Mouse (Mus musculus): ENCODE results near the gene Dcaf4. TPM values are rescaled to one million over a fixed set of nuclear protein-coding genes. Genes with fewer than 3 reads are reported as not detected.

Gene Dcaf4
- polyA plus RNA-seq, 1 experiment from 2014 or later = 49.2 TPM

Other genes starting within 250 kb of the Dcaf4 start
- 22.7 and 23.9 TPM in 2 replicates for gene Dpf3, start 32.8 kb upstream of the Dcaf4 start, polyA plus RNA-seq (2015; fragmentation: Nextera tagmentation; extraction: Ambion mirVana)
- gene Zfyve1, start 76.8 kb downstream of the Dcaf4 start, polyA plus RNA-seq (2015; fragmentation: Nextera tagmentation; extraction: Ambion mirVana) = 24.8 and 27.8 TPM in 2 replicates
- gene Rbm25, start 110.8 kb downstream of the Dcaf4 start, polyA plus RNA-seq (2015; fragmentation: Nextera tagmentation; extraction: Ambion mirVana) = 232 and 242 TPM in 2 replicates
- gene Psen1, start 167.7 kb downstream of the Dcaf4 start, polyA plus RNA-seq (2015; fragmentation: Nextera tagmentation; extraction: Ambion mirVana) = 66.3 and 71.4 TPM in 2 replicates
- gene Papln, start 243.2 kb downstream of the Dcaf4 start, polyA plus RNA-seq (2015; fragmentation: Nextera tagmentation; extraction: Ambion mirVana) = 0.32 and 0.52 TPM in 2 replicates

Data from hindbrain, embryonic 15.5 days (tissue).